Mouse (Mus musculus) heart, postnatal 0 days (tissue): ENCODE results near the gene Mon2.

Source experiments
- CTCF ChIP-seq: IDR thresholded peaks from 2 replicates; pipeline ENCODE4 v1.5.1; 2016; ENCODE audit warnings: antibody characterized with exemption, control low read depth, low read depth
- EP300 ChIP-seq: IDR thresholded peaks from 2 replicates; pipeline ENCODE4 v1.6.1; 2016; ENCODE audit warnings: antibody characterized with exemption, low read depth

DNA sequence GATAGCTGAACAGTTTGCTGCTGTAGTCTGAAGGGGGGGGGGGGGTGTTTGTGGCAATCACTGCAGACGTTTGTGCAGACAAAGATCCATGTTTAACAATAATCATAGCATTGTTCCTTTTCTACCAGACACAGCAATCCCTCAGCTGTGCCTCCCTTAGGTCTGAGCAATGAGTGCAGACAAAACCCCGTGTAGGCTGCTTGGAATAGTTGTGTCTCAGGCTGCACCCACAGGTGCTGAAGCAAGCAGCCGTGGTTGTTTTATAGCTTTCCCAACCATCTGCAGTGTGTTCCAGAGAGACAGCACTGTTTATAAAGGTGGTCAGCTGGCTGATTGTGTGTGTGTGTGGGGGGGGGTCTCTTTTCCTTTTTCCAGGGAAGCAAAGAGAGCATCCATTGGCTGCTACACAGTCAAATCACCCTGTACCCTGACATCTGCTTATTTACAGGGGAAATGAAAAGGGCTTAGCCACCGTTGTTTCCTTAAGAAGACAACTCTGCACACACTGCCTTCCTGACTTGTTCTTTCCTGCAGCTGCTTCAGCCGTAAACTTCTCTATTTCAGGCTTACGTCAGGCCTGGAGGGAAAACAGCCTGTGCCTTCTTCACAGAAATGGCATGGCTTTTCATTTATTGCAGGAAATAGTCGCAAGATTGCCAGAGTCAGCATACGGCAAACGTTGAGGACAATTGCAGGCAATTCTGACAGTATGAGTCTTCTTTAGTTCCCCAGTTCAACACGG, 8.8 kb upstream of the Mon2 start:
- TF ChIP-seq CTCF: no peak
- no peak for TF ChIP-seq EP300
